Mouse (Mus musculus): ENCODE data around the gene Hdac7.
"Not testable (repeated sequence)": the region's sequence is repeated elsewhere in the genome, so short reads cannot be mapped to it uniquely, and the experiment has no call there.

The Hdac7 gene

DNA sequence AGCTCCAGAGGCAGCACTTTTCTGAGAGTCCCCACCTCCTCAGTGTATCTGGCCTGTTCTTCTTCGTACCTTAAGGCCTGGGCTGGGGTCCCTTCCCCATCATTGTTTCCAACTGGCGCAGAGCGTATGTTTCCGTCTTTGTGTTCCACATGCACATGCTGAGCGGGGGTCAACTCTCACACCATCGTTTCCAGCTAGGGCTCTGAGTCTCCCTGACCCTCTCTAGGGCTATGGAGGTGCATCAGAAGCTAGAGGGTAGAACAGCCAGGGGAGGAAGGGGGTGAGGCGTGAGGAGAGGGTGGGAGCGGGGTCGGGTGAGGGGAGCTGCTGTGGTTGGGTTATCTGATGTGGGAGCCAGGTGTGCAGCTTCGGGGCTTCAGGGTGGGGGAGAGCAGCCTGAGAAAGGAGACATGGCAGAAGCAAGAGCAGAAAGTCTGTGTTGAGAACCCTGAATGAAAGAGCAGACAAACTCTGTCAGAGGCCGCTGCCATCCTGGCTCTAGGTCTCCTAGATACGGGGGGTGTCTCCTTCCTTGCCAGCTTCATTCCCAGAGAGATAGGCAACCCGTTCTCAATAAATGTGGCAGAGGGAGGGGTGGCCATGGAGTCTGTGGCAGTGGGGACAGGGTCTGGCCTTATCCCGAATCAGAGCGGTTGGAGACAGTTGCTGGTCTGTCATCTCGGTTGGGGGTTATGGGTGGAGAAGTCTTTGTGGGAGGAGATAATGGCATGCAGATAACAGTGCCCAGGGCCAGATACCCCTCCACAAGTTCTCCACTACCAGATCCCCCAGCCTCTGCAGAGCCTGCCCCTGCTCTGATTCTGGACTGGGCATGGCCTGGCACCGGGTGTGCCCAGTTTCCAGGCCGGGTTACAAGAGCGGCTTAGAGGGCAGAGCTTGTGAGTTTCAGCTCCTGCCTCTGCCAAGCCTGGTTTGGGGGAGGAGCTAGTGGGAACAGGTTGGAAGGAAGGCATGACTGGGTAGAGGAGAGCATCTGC lies at the start of gene Hdac7:
Gene Hdac7, minus strand, starts transcription at position 466 of the 998 bp plus-strand sequence.
- DNase-seq = no peak

GRCm38 (mm10) chr15:97892506-97892905 lies 48.2 kb upstream of the Hdac7 start:
- no peak for DNase-seq

DNA sequence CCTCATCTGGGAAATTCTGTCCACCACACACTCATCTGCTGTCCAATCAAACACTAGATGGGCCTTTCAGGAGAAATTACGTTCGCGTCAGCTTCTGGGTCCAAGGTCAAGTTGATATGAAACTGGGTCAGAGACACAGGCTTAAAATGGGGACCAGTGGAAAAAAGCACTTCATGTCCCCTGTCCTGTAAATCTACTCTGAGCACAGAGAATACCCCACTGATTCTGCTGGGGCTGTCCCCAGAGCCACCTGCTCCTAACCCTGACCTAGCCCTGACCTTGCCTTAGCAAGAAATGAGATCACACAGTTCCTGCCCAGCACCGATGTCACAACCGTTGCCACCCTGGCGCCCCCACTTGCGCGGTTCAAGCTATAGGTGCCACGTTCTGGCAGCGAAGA lies 46.1 kb upstream of the Hdac7 start:
- no peak for DNase-seq

DNA sequence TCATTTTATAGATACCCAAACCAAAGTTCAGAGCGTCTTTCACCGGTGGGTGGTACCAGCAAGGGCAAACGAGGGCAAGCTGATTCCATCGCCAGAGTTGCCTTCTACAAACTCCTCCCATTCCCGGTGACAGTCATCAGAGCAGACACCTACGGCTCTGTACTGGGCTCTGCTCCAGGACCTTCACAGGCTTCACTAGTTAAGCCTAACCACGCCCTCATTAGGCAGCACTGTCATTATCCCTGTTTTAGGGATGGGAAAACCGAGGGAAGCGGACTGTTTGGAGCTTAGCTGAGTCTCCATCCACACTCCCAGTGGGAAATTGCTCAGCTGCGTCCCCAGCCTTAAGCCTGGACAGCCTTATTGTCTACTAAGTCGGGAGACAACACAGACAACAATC lies 45.7 kb upstream of the Hdac7 start:
- no peak for DNase-seq

DNA sequence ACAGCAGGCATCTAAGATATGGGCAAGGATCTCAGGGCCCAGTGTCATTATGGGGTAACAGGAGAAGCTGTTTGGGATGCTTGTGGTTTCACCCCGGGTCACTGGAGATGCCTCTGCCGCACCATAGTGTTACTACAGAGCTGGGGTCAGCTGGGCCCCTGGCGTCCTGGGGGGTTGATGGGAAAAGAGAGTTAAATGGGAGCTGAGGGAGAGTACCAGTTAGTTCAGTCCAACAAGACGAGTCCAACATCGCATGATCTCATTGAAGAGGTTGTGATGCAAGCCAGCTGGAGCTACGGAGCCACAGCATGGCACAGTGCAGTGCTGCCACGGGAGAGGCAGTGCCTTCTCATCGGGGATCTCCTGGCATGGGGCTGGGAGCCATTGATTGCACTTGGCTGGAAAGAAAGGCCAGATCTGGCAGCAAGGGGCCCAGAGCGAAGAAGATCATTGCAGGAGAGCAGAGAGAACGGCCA lies 43.3 kb upstream of the Hdac7 start:
- DNase-seq = no peak

DNA sequence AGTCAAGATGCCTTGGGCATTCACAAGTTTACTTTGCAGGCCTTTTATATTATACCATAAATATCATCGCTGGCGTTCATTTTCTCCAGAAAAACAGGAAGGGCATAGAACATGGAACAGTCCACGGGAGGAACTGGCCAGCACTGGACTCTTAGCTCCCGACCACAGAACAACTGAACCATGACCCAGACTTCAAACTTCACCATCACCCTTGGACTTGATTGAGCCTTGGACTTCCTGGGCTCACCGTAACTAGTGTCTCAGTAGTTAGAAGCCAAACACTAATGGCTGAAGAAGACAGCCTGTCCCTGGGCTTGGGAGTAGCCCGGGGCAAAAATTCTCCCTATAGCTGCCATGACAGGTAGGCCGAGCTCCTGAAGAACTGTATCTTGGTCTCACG lies 37.1 kb upstream of the Hdac7 start:
- DNase-seq = no peak

DNA sequence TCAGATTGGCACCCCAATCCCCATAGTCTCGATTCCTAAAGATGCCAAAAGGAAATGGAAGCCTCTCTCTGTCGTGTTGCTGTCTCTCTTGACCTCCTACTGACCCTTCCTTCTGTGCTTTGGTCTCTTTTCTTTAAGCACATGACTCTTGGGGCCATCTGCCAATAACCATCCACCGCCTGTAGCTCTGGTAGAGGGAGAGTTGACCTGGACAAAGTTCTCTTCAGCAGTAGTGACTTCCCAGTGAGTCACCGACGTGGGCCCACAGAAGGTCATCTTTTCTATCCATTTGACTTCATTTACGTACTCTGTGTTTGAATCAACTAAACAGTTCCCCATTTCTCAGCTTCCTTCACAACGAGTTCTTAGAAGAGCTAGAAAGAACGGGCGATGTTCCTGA lies 36.1 kb upstream of the Hdac7 start:
- no peak for DNase-seq

GRCm38 (mm10) chr15:97878696-97879328 lies 34.5 kb upstream of the Hdac7 start:
- no peak for DNase-seq

DNA sequence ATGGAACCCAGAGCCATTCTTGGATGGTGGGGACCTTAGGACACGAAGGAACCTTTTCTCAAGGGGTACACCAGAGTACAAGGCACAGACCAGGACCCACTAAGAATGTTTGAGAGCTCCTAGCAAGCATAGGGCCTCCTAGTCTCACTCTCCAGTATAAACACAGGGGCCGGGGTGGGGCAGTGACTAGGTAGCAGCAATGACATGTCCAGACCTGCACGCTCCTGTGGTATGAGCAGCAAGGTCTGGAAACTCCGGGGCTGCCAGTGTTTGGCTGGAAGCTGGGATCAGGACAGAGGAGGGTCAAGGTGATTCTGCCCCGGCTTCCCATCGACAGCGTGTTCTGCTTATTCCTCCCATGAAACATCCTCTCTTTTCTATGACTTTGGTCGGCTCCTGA lies 31.5 kb upstream of the Hdac7 start:
- DNase-seq = no peak

GRCm38 (mm10) chr15:97873717-97874116 lies 29.4 kb upstream of the Hdac7 start:
- DNase-seq = no peak

- DNase-seq = no peak
Measured at GRCm38 (mm10) chr15:97872161-97872560, 27.9 kb upstream of the Hdac7 start.

GRCm38 (mm10) chr15:97871055-97872030 lies 27.0 kb upstream of the Hdac7 start:
- no peak for DNase-seq

GRCm38 (mm10) chr15:97870116-97870515 lies 25.8 kb upstream of the Hdac7 start:
- not testable (repeated sequence) for DNase-seq

- no peak for DNase-seq
Measured at GRCm38 (mm10) chr15:97868985-97869384, 24.7 kb upstream of the Hdac7 start.

GRCm38 (mm10) chr15:97865988-97866387 lies 21.7 kb upstream of the Hdac7 start:
- no peak for DNase-seq

- no peak for DNase-seq
Measured at GRCm38 (mm10) chr15:97865175-97865574, 20.9 kb upstream of the Hdac7 start.

DNA sequence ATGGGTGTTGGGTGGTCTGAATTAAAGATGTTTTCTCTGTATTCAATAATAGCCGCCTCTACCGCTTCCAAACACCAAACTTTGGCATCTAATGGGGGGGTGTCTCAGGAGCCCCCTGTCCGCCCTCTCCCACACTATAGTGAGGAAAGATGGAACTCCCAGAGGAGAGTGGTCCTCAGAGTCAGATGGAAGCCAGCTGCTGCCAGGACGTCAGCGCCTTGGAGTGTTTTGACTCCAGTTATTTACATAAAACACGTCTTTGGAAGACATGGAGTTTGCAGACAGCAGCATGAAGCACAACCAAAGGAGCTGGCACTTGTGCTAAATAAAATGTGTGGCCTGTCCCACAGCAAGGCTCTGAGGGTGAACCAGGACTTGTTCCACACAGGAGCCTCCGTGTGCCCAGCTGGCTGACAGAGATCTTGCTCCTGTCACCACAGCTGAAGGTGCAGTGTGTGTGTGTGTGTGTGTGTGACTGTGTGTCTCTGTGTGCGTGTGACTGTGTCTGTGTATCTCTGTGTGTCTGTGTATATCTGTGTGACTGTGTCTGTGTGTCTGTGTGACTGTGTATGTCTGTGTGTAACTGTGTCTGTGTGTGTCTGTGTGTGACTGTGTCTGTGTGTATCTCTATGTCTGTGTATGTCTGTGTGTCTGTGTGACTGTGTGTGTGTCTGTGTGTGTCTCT lies 20.2 kb upstream of the Hdac7 start:
- no peak for DNase-seq

- DNase-seq = no peak
Measured at GRCm38 (mm10) chr15:97863494-97863881, 19.2 kb upstream of the Hdac7 start.

- no peak for DNase-seq
Measured at GRCm38 (mm10) chr15:97862881-97863493, 18.7 kb upstream of the Hdac7 start.

DNA sequence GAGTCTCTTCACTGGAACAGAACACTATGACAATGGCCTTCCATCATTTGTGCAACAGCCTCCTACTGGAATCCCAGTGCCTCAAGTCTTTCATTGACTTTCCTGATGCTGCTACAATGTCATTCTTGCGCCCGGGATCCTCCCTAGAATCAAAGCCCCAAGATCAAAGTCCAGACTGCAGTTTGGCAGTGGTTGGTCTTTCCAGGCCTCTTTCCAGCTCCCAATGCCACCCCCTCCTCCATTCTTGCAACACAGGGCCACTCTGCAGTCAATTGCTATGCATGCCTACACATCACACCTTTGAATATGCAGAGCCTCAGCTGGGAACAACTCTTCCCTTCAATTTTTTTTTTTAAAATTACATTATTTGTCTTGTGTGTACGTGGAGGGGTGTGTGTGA lies 16.1 kb upstream of the Hdac7 start:
- no peak for DNase-seq

GRCm38 (mm10) chr15:97858431-97858830 lies 14.1 kb upstream of the Hdac7 start:
- DNase-seq = no peak

GRCm38 (mm10) chr15:97854551-97854950 lies 10.2 kb upstream of the Hdac7 start:
- DNase-seq = no peak
